Mouse (Mus musculus): ENCODE results near the gene Reep3. TPM values are rescaled to one million over a fixed set of nuclear protein-coding genes. Genes with fewer than 3 reads are reported as not detected.
"Not testable (repeated sequence)": the region's sequence is repeated elsewhere in the genome, so short reads cannot be mapped to it uniquely, and the experiment has no call there.

Reep3 gene
- polyA plus RNA-seq, 1 experiment from 2014 or later, result 29.3 TPM

DNA sequence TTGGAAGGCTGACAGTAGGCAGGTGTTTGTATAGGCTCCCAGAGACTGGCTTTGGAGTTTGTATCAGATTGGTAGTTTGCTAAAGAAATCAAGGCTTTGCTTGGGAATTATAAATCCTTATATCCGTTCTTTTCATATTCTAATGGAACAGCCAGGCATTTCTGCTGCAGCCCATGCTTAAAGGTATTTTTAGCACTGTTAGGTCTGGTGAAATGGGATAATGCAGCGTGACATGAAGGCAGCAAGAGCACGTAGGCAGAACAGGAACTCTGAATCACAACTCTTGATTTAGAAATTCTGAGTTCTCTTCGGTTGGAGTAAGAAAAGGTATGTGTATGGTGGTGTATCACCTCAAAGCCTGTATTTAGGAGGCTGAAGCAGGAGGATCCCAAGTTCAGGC is 27.4 kb upstream of the Reep3 start:
- Histone ChIP-seq H3K27me3 (replicated peaks) (no peaks in the 10 kb centered on the region), H3K36me3 (no peaks in the 10 kb centered on the region), H3K4me3 (no peak overlapping the region), H3K27ac (ENCODE audit: poor library complexity, severe bottlenecking) (peak overlapping the region; percentile 81), H3K9me3 (replicated peaks) (no peaks in the 10 kb centered on the region), H3K4me2 (peak overlapping the region; percentile 39), H3K4me1 (replicated peaks) (peaks cover 56% of the 10 kb centered on the region), H3K9ac (no peak overlapping the region)
- no peak for ATAC-seq (ENCODE audit: insufficient number of reproducible peaks, low FRiP score)
- 47% methylated on average over 4 of the region's 4 CpGs for WGBS

DNA sequence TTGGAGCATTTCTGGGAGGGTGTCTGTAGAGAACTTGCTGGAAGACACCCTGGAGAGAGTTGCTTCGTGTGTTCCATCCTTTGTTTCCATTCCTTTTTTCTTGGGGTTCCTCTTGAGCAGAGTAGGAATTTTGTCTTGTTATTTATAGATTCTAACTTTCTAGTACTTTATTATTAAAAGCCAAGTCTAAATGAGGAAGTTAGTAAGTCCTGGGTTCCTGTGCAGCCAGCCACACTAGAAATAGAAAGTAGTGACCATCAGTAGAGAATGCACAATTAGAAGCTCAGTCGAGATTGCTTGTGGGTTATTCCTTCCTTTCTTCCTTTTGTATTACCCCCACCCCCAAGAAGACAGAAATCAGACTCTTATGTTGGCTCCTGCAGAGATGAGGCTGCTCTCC is 27.0 kb upstream of the Reep3 start:
- no peaks in the 10 kb centered on the region for H3K27me3 ChIP-seq (replicated peaks)
- no peaks in the 10 kb centered on the region for H3K36me3 ChIP-seq
- H3K4me1 ChIP-seq (replicated peaks), result peaks cover 60% of the 10 kb centered on the region
- no peak overlapping the region for H3K4me3 ChIP-seq
- peak overlapping the region; percentile 81 for H3K27ac ChIP-seq (ENCODE audit: poor library complexity, severe bottlenecking)
- peak overlapping the region; percentile 39 for H3K4me2 ChIP-seq
- no peaks in the 10 kb centered on the region for H3K9me3 ChIP-seq (replicated peaks)
- no peak overlapping the region for H3K9ac ChIP-seq
- 34% methylated on average over 2 of the region's 2 CpGs for WGBS
- ATAC-seq (ENCODE audit: insufficient number of reproducible peaks, low FRiP score), result no peak

DNA sequence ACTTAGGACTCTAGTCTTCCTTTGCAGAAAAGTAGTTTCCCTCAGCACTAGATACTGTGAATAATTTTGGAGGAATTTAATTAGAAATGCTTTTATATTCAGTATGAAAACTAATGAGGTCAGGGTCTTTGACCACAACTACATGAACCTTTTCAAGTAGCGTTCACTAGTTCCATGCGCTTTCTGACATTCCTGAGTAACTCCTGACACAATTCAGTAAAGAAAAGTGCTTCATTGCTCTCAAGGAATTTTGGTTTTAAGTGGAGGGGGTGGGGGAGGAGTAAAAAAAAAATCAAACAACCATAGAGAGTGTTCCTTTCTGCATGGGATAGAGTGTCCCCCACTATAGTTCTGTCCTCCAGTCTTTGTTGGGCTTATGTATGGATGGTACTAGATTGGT is 23.9 kb upstream of the Reep3 start:
- no peaks in the 10 kb centered on the region for H3K27me3 ChIP-seq (replicated peaks)
- no peak for ATAC-seq (ENCODE audit: insufficient number of reproducible peaks, low FRiP score)
- H3K9me3 ChIP-seq (replicated peaks), result no peaks in the 10 kb centered on the region
- H3K4me1 ChIP-seq (replicated peaks), result peaks cover 75% of the 10 kb centered on the region
- H3K27ac ChIP-seq (ENCODE audit: poor library complexity, severe bottlenecking), result no peak overlapping the region
- no peaks in the 10 kb centered on the region for H3K36me3 ChIP-seq
- 79% methylated on average over 2 of the region's 2 CpGs for WGBS
- H3K4me2 ChIP-seq, result no peak overlapping the region
- H3K4me3 ChIP-seq, result no peak overlapping the region
- H3K9ac ChIP-seq, result no peak overlapping the region

DNA sequence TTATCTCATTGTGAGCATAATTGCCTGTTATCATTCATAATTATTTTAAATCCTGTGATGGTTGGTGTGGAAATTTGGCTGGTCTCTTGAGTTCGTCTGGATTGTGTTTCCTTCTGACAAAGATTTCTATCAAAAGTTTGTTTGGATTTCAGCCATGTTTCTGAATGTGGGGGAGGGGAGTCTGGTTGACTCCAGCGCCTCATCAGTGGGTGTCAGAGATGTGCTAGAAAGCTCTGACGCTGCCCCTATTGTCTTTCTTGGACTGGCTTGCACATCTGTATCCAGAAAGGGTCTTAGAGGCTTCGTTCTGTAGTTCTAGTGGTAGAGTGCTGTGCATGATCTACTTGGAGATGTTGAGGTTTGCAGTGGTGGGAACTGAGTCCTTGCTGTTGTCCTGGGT is 23.4 kb upstream of the Reep3 start:
- no peak overlapping the region for H3K27ac ChIP-seq (ENCODE audit: poor library complexity, severe bottlenecking)
- H3K4me2 ChIP-seq, result no peak overlapping the region
- H3K4me1 ChIP-seq (replicated peaks), result peaks cover 75% of the 10 kb centered on the region

DNA sequence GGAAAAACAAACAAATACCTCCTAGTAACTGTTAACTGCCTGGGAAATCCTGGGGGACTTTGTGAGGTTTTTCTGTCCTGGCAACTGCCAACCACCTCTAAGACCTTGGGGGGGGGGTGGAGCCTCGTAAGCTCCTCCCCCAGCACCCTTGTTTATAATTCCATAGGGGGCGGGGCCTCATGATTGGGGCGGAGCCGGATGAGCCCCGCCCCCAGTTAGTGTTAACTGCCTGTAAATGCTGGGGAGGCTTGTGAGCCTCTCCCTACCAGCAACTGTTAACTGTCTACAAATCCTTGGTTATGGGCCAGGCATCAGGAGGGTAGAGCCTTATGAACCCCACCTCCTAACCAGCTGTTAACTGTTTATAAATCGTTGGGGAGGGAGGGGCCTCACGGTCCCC is 22.5 kb upstream of the Reep3 start:
- no peak for ATAC-seq (ENCODE audit: insufficient number of reproducible peaks, low FRiP score)
- Histone ChIP-seq H3K27ac (ENCODE audit: poor library complexity, severe bottlenecking) (no peak overlapping the region), H3K27me3 (replicated peaks) (no peaks in the 10 kb centered on the region), H3K9ac (no peak overlapping the region), H3K9me3 (replicated peaks) (0 out of 2 replicates have a peak, but pooled peaks cover under 1% of the 10 kb centered on the region), H3K4me3 (no peak overlapping the region), H3K36me3 (no peaks in the 10 kb centered on the region), H3K4me2 (no peak overlapping the region), H3K4me1 (replicated peaks) (peaks cover 77% of the 10 kb centered on the region)
- 51% methylated on average over 7 of the region's 7 CpGs for WGBS

More for the DNA sequence above, 23.4 kb upstream of the Reep3 start:
- ATAC-seq (ENCODE audit: insufficient number of reproducible peaks, low FRiP score), result no peak
- Histone ChIP-seq H3K4me3 (no peak overlapping the region), H3K36me3 (no peaks in the 10 kb centered on the region), H3K9ac (no peak overlapping the region), H3K9me3 (replicated peaks) (no peaks in the 10 kb centered on the region), H3K27me3 (replicated peaks) (no peaks in the 10 kb centered on the region)
- whole genome bisulfite sequencing, result 33% methylated on average over 4 of the region's 4 CpGs

DNA sequence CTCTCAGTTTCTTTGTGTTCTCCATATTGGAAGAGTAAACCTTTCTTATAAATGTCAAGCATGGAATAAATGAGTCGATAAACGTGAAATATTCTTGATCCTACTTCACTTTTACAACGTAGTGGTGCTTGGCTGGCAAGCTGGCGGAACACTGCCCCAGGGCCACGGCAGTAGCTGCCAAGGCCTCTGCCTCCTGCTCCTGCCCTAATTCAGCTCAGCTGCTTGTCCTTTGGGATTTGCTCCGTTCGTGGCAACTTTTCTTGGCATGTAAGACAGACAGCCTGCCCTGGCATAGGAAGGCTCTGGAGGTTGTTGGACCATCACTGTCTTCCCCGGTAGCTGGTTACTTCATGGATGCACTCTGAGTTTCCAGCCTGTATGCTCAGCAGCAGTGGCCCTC is 19.5 kb upstream of the Reep3 start:
- 0 out of 2 replicates have a peak overlapping the region, but pooled peaks have one; percentile 13 for H3K27ac ChIP-seq (ENCODE audit: poor library complexity, severe bottlenecking)
- H3K4me2 ChIP-seq, result no peak overlapping the region
- H3K27me3 ChIP-seq (replicated peaks), result no peaks in the 10 kb centered on the region
- H3K4me3 ChIP-seq, result no peak overlapping the region
- H3K9me3 ChIP-seq (replicated peaks), result 0 out of 2 replicates have a peak, but pooled peaks cover 2% of the 10 kb centered on the region
- no peak for ATAC-seq (ENCODE audit: insufficient number of reproducible peaks, low FRiP score)
- no peak overlapping the region for H3K9ac ChIP-seq
- 84% methylated on average over 8 of the region's 8 CpGs for WGBS
- peaks cover 69% of the 10 kb centered on the region for H3K4me1 ChIP-seq (replicated peaks)
- no peaks in the 10 kb centered on the region for H3K36me3 ChIP-seq

DNA sequence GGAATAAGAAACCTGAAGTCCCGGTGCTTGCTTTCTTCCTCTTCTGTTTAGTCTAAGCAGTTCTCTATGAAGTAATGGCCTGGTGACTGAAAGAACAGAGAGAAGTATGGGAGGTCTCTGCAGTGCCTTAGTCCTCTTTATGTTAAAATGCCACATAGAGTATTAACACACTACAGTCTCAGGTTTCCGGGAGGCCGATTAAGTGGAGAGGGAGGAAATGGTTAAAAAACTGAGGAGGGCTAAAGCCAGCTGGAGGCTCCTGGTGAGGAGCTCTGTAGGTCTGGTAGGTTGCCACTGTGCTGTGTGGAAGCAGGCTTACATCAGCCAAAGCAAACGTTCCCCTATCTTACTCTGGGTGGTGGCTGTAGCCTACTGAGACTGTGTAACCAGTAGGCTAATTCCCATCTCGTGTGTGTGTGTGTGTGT is 18.9 kb upstream of the Reep3 start:
- Histone ChIP-seq H3K27ac (ENCODE audit: poor library complexity, severe bottlenecking) (peak overlapping the region; percentile 72), H3K36me3 (no peaks in the 10 kb centered on the region), H3K4me3 (no peak overlapping the region), H3K9ac (no peak overlapping the region), H3K4me2 (peak overlapping the region; percentile 22; the same call in 1 of the 2 replicates), H3K9me3 (replicated peaks) (0 out of 2 replicates have a peak, but pooled peaks cover 2% of the 10 kb centered on the region), H3K27me3 (replicated peaks) (no peaks in the 10 kb centered on the region), H3K4me1 (replicated peaks) (peaks cover 75% of the 10 kb centered on the region)
- WGBS, result 24% methylated on average over 5 of the region's 5 CpGs
- peak; percentile 76 for ATAC-seq (ENCODE audit: insufficient number of reproducible peaks, low FRiP score)

DNA sequence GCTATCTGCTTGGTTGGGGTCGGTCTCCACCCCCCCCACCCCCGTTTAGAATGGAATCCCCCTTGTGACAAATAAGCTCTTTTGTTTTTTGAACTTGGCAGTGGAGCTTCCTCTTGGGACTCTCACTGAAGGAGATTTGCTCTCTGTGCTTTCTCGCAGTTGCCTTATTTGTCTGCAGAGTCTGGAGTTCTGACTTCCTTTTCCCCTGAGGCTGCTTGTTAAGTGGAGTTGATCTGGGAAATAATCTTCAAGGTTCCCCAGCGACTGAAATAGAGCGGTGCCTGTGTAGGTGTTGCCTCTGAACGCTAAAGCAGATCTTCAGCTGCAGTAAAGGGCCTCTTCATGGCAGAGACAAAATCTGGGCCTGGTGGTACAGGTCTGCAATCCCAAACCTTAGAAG is 18.4 kb upstream of the Reep3 start:
- Histone ChIP-seq H3K27me3 (replicated peaks) (no peaks in the 10 kb centered on the region), H3K27ac (ENCODE audit: poor library complexity, severe bottlenecking) (peak overlapping the region; percentile 72), H3K9ac (no peak overlapping the region), H3K4me1 (replicated peaks) (peaks cover 76% of the 10 kb centered on the region), H3K4me3 (no peak overlapping the region), H3K4me2 (peak overlapping the region; percentile 22; the same call in 1 of the 2 replicates), H3K36me3 (no peaks in the 10 kb centered on the region), H3K9me3 (replicated peaks) (0 out of 2 replicates have a peak, but pooled peaks cover 2% of the 10 kb centered on the region)
- WGBS, result 15% methylated on average over 6 of the region's 6 CpGs
- no peak for ATAC-seq (ENCODE audit: insufficient number of reproducible peaks, low FRiP score)

DNA sequence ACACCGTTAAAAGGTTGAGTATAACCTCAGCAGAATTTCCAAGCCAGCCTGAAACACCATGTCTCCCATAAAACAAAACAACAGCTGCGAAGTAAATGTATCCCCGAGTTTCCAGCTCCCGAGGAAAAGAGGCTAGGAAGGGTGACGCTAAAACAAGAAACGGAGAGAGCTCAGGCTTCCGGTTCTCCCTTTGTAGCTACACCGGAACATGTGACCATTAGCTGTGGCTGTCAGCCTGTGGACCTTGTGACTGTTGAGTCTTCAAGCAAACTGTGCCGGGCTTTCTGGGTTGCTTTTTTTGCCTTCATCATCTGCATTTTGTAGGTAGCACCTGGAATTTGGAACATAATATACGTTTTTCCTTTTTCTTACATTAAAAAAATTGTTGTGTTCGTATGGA is 17.1 kb upstream of the Reep3 start:
- Histone ChIP-seq H3K27me3 (replicated peaks) (no peaks in the 10 kb centered on the region), H3K4me1 (replicated peaks) (peaks cover 70% of the 10 kb centered on the region), H3K9ac (no peak overlapping the region), H3K9me3 (replicated peaks) (0 out of 2 replicates have a peak, but pooled peaks cover 2% of the 10 kb centered on the region), H3K27ac (ENCODE audit: poor library complexity, severe bottlenecking) (no peak overlapping the region), H3K4me2 (no peak overlapping the region), H3K36me3 (no peaks in the 10 kb centered on the region), H3K4me3 (no peak overlapping the region)
- 91% methylated on average over 11 of the region's 11 CpGs for WGBS
- ATAC-seq (ENCODE audit: insufficient number of reproducible peaks, low FRiP score), result no peak

DNA sequence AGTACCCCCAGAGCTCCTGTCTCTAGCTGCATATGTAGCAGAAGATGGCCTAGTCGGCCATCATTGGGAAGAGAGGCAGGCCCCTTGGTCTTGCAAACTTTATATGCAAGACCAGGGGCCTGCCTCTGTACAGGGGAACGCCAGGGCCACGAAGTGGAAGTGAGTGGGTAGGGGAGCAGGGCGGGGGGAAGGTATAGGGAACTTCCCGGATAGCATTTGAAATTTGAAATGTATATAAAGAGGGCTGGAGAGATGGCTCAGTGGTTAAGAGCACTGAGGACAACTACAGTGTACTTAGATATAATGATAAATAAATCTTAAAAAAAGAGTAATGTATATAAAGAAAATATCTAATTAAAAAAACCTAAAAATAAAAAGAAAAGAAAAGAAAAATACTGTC is 16.2 kb upstream of the Reep3 start:
- H3K27me3 ChIP-seq (replicated peaks); H3K4me2 ChIP-seq; H3K27ac ChIP-seq (ENCODE audit: poor library complexity, severe bottlenecking); H3K9me3 ChIP-seq (replicated peaks); H3K9ac ChIP-seq; H3K36me3 ChIP-seq; ATAC-seq (ENCODE audit: insufficient number of reproducible peaks, low FRiP score); H3K4me3 ChIP-seq: not testable (repeated sequence)
- H3K4me1 ChIP-seq (replicated peaks), result peaks cover 74% of the 10 kb centered on the region
- WGBS, result 86% methylated on average over 5 of the region's 5 CpGs

DNA sequence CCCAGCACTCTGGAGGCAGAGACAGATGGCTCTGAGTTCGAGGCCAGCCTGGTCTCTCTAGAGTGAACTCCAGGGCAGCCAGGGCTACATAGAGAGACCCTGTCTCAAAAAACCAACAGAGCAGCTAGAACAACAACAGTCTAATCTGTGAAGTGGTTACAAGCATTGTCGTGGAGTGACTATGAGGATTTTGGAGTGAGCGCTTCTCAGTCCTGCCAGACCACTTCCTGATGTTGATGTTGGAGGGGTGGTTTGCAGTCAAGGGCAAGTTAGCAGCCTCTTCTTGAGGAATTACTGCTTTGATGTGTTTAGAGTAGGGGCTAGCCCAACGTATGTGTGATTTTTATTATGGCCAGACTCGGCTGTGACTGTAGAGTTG is 15.0 kb upstream of the Reep3 start:
- Histone ChIP-seq H3K36me3 (0 out of 2 replicates have a peak, but pooled peaks cover 3% of the 10 kb centered on the region), H3K4me2 (no peak overlapping the region), H3K27me3 (replicated peaks) (no peaks in the 10 kb centered on the region), H3K9ac (no peak overlapping the region), H3K4me1 (replicated peaks) (peaks cover 76% of the 10 kb centered on the region), H3K9me3 (replicated peaks) (0 out of 2 replicates have a peak, but pooled peaks cover 2% of the 10 kb centered on the region), H3K27ac (ENCODE audit: poor library complexity, severe bottlenecking) (peak overlapping the region; percentile 0; the same call in 1 of the 2 replicates), H3K4me3 (no peak overlapping the region)
- no peak for ATAC-seq (ENCODE audit: insufficient number of reproducible peaks, low FRiP score)
- WGBS, result 57% methylated on average over 5 of the region's 5 CpGs

Data from heart, embryonic 12.5 days (tissue).